Mouse (Mus musculus): ENCODE data around the gene Panx3. TPM values are rescaled to one million over a fixed set of nuclear protein-coding genes. Genes with fewer than 3 reads are reported as not detected.

Panx3 gene
- polyA plus RNA-seq, 1 experiment = not detected

- no peak for DNase-seq (ENCODE audit: low read depth)
These were observed 34.8 kb downstream of the Panx3 start for GRCm38 (mm10) chr9:37634269-37634668.

DNA sequence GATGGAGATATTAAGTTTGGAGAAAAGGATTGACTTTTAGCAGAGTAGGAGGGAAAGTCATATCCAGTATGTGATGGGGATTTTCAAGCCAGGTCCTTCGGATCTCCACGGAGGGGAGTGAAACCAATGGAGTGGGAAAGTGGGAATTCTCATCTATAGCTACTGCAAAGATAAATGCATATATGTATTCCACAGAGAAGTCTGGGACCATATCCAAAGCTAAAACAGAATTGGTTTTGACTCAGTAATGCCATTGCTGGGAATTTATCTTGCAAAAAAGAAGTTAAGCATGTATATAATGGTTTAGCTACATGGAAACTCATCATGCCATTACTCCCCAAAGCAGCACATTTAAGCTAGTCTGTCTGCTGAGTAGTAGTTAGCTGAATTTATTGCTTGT, 36.7 kb downstream of the Panx3 start:
- no peak for DNase-seq (ENCODE audit: low read depth)

GRCm38 (mm10) chr9:37629941-37630340, 39.1 kb downstream of the Panx3 start:
- no peak for DNase-seq (ENCODE audit: low read depth)

- DNase-seq (ENCODE audit: low read depth) = no peak
These were observed 40.5 kb downstream of the Panx3 start for GRCm38 (mm10) chr9:37628581-37628980.

DNA sequence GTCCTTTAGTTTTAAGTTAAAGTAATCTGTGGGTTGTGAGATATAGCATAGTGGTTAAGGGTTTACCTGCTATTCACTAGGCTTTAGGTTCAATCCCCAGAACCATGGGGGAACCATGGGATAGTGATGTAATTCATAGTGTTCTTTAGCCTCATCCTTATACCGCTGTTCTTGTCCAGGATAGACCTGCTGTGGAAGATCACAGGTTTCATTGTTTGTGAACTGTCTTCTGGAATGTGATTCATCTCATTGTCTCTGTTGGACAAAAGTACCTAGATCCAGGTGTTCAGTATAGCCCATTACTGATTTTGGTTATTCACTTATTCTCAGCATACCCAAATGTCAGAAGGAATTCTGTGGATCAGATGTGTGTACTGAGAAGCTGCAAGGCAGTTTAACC, 41.8 kb downstream of the Panx3 start:
- no peak for DNase-seq (ENCODE audit: low read depth)

DNA sequence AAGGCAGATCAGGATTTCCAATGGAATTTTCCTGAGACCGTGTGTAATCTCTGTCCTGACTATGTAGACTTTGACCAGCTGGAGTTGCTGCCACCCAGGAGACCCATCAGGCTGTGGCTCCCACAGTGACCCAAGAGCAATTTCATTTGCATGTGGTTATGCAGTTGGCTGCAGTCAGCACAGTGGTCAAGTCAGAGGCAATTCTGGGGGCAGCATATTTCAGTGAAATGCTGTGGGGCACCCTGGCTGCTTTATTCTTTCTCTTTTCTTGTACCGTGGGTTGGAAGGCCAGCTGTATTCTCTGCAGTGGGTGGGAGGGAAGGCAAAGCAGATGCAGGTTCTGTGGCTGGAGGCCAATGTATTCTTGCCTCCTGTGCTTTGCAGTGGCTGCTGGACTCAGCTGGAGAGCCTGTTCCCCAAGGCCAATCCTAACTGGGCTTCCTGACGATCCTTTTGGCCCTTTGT, 42.9 kb downstream of the Panx3 start:
- no peak for DNase-seq (ENCODE audit: low read depth)

DNA sequence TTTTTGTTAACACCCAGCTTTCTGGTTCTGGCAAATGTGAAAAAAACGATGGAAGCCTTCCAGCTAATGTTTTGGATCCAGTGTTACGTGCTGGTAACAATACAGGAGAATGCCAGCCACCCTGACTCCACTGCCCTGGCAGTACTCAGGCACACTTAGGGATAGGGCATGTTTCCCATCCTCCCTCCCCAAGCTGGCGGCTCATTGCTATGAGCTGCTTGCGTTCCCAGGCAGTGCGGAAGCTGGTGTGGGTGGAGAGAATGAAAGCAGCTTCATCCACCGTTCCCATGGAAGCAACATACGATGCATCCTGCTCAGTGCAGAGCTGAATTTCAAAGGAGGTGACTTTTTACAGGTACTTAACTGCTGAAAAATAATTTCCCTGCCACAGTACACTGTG, 43.4 kb downstream of the Panx3 start:
- DNase-seq (ENCODE audit: low read depth) = no peak

DNA sequence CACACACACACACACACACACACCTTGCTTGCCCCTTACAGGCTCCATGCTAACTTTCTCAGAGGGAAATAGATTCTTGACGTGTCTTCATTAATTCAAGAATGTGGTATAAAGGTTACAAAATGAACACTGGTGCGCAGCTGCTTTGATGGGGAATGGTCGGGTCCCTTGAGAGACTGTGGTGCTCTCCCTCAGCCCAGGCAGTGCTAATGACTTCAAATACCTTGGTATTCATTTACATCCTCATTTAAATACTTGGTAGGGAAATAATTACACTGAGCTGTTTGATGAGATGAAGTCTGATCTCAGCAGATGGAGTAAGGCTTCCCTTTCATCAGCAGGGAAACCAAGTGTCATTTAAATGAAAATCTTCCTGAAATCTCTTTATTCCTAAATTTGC, 43.9 kb downstream of the Panx3 start:
- no peak for DNase-seq (ENCODE audit: low read depth)

GRCm38 (mm10) chr9:37624502-37624901, 44.5 kb downstream of the Panx3 start:
- no peak for DNase-seq (ENCODE audit: low read depth)

DNA sequence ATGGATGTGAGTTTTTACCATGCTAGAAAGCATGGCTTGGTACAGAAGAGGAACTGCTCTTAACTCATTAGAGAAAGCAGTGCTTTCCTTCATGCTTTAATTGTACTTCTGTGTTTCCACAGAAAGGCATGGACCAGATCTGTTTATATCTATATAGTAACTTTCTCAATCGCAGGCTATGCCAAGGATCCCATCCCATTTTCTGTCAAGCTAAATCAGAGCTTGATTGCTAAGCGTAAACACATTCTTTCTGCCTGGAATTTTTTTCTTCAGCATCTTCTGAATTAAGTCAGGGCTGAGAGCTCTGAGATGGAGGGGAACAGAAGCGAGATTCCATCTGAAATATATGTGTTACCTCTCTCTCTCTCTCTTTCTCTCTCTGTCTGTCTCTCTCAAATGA, 45.1 kb downstream of the Panx3 start:
- no peak for DNase-seq (ENCODE audit: low read depth)

DNA sequence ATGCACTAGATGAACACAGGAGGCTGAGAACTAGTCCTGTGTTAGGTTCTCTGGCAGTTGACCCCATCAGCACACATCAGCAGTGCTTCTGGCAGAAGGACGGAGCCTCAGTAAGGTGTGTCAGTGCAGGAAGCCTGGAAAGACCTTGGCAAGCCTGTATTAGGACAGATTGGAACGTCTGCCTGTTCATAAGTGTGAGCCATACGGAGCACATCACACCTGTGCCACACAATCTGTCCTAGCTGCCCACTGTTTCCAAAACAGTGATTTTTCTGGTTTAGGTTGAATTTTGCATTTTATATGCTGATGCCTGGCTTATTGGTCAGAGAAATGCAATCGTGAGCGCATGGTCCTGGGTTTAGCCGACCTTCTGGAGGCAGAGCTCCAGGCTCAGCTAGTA, 47.7 kb downstream of the Panx3 start:
- no peak for DNase-seq (ENCODE audit: low read depth)

- DNase-seq (ENCODE audit: low read depth) = no peak
These were observed 52.3 kb downstream of the Panx3 start for GRCm38 (mm10) chr9:37616770-37617169.

DNA sequence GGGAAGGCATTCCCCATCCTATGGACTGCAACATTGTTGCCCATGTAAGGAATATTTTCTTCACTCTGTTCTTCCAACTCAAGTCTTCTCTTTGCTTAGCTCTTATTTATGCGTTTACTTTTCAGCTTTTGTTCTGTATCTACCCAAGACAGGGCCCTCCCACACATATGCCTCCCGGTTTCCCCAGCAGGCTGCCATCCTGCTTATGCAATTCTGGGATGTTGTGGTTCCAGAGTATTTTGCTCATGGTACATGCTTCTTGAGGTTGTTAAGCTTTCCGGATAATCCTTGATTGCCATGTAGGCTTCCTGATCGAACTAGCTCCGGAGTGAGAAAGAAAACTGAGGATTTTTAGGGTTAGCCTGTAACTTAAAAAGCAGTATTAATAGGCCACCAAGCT, 53.8 kb downstream of the Panx3 start:
- no peak for DNase-seq (ENCODE audit: low read depth)

DNA sequence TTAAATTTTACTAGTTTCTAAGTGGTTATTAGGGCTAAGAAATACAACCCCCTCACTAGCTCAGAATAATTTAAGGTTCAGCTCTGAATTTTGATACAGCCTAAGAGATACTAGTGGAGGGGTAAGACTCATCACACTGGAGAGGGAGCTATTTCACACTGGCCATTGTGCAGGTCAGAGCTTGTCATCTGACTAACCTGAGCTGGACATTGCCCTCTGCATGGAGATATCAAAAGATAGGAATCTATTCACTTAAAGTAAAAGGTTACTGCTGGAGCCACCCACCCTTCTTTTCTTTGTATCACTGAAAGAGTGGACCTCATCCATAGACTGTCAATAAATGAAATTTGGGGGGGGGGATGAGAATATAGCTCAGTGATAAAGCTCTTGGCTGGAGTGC, 54.7 kb downstream of the Panx3 start:
- no peak for DNase-seq (ENCODE audit: low read depth)

DNA sequence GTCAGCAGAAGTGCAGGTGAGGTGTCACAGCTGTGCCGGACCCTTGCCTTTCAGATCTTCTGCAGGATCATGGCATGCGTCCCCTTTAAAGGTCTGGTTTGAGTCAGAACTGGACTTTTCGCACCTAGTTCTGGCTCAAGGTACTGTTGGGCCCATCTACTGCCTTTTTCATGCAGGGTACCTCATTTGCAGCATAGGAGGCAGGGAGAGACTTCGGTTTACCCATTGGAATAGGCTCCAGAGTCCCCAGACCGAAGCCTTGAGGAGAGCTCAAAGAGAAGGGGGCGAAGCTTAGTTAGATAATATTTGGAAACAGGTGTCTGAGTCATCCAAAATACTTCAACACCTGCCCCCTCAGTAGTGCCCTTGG, 55.1 kb downstream of the Panx3 start:
- no peak for DNase-seq (ENCODE audit: low read depth)

GRCm38 (mm10) chr9:37613182-37613910, 55.7 kb downstream of the Panx3 start, which contains the start of gene Spa17:
Gene Spa17, minus strand, starts transcription at chr9:37613722.
- DNase-seq (ENCODE audit: low read depth) = peak; percentile 40

Other genes starting within 250 kb of the Panx3 start
- 0.25 and 0.34 TPM in 2 replicates for gene Robo3, start 236.0 kb downstream of the Panx3 start, polyA plus RNA-seq (2012; rRNA removed)
- gene Msantd2, start 179.9 kb downstream of the Panx3 start, polyA plus RNA-seq (2012; rRNA removed) = 9.2 and 10.4 TPM in 2 replicates
- gene Esam, start 141.2 kb downstream of the Panx3 start, polyA plus RNA-seq (2012; rRNA removed) = 60.9 and 73.5 TPM in 2 replicates
- gene Vsig2, start 130.0 kb downstream of the Panx3 start, polyA plus RNA-seq (2012; rRNA removed) = 9.4 and 11.8 TPM in 2 replicates
- gene Nrgn, start 116.3 kb downstream of the Panx3 start, polyA plus RNA-seq (2012; rRNA removed) = 19.3 and 24.3 TPM in 2 replicates
- 13.6 and 14.4 TPM in 2 replicates for gene Siae, start 113.5 kb downstream of the Panx3 start, polyA plus RNA-seq (2012; rRNA removed)
- 3.4 and 4.9 TPM in 2 replicates for gene Spa17, start 55.5 kb downstream of the Panx3 start, polyA plus RNA-seq (2012; rRNA removed)
- gene Tbrg1, start 11.9 kb downstream of the Panx3 start, polyA plus RNA-seq (2012; rRNA removed) = 64.0 and 70.4 TPM in 2 replicates
- not detected in 2 replicates for gene Olfr160, start 47.0 kb upstream of the Panx3 start, polyA plus RNA-seq (2012; rRNA removed)
- gene Olfr874, start 75.9 kb upstream of the Panx3 start, polyA plus RNA-seq (2012; rRNA removed) = not detected in 2 replicates
- gene Olfr875, start 102.6 kb upstream of the Panx3 start, polyA plus RNA-seq (2012; rRNA removed) = not detected in 2 replicates
- not detected in 2 replicates for gene Olfr876, start 133.8 kb upstream of the Panx3 start, polyA plus RNA-seq (2012; rRNA removed)
- 0.19 TPM in 1 of 2 replicates, not detected in the other for gene Olfr877, start 185.0 kb upstream of the Panx3 start, polyA plus RNA-seq (2012; rRNA removed)
- not detected in 2 replicates for gene Olfr145, start 227.5 kb upstream of the Panx3 start, polyA plus RNA-seq (2012; rRNA removed)
- not detected in 2 replicates for gene Olfr878, start 248.6 kb upstream of the Panx3 start, polyA plus RNA-seq (2012; rRNA removed)